Mouse (Mus musculus) heart, embryonic 15.5 days (tissue): ENCODE measurements around the gene Abcb5. TPM values are rescaled to one million over a fixed set of nuclear protein-coding genes. Genes with fewer than 3 reads are reported as not detected.
A peak's percentile ranks its signal among the peaks of the same experiment; 100 is the strongest.
"Not testable (repeated sequence)": the region's sequence is repeated elsewhere in the genome, so short reads cannot be mapped to it uniquely, and the experiment has no call there.

ENCODE experiments used
- ATAC-seq: fragments of 200-750 bp; cut with Nextera tagmentation; replicated peaks from 2 replicates; pipeline ENCODE4 v1.8.0; 2017; ENCODE audit warnings: low read depth, moderate TSS enrichment; ENCODE audit not compliant: insufficient number of reproducible peaks, insufficient read depth, low FRiP score
- H3K27ac ChIP-seq: fragments of 300-500 bp; sonication (generic); 2 replicates; pipeline ENCODE4 v1.5.1; 2015; ENCODE audit warnings: mild to moderate bottlenecking, inconsistent platforms
- H3K27me3 ChIP-seq: fragments of 300-500 bp; sonication (generic); 2 replicates; pipeline ENCODE4 v1.6.1; 2015; ENCODE audit warnings: inconsistent platforms
- H3K36me3 ChIP-seq: fragments of 300-500 bp; sonication (generic); 2 replicates; pipeline ENCODE4 v1.6.1; 2015; ENCODE audit warnings: mild to moderate bottlenecking, inconsistent platforms
- H3K4me1 ChIP-seq: fragments of 300-500 bp; sonication (generic); replicated peaks from 2 replicates; pipeline ENCODE4 v1.6.1; 2015; ENCODE audit warnings: inconsistent platforms
- H3K4me2 ChIP-seq: fragments of 300-500 bp; sonication (generic); 2 replicates; pipeline ENCODE4 v1.6.1; 2015; ENCODE audit warnings: inconsistent platforms, mild to moderate bottlenecking, moderate library complexity
- H3K4me3 ChIP-seq: fragments of 300-500 bp; sonication (generic); 2 replicates; pipeline ENCODE4 v1.5.1; 2015; ENCODE audit warnings: mild to moderate bottlenecking, inconsistent platforms
- H3K9ac ChIP-seq: fragments of 300-500 bp; sonication (generic); 2 replicates; pipeline ENCODE4 v1.6.1; 2015; ENCODE audit warnings: mild to moderate bottlenecking, inconsistent platforms
- H3K9me3 ChIP-seq: fragments of 300-500 bp; sonication (generic); replicated peaks from 2 replicates; pipeline ENCODE4 v1.6.1; 2016; ENCODE audit warnings: inconsistent platforms
- WGBS: fragments of 180-500 bp; shearing (Covaris S2); methylation state at CpG from one replicate; pipeline ENCODE4 v1.1.7; 2015; ENCODE audit warnings: mixed read lengths; 5-methylcytosine and 5-hydroxymethylcytosine counted together
- polyA plus RNA-seq: library from polyadenylated mRNA; unstranded; fragments of >200 nt; fragmentation: Nextera tagmentation; extraction: Ambion mirVana; gene quantifications from 2 replicates; pipeline ENCODE4 v1.2.1, GENCODE M21; 2015

Gene Abcb5
- not detected in 2 replicates for polyA plus RNA-seq

DNA sequence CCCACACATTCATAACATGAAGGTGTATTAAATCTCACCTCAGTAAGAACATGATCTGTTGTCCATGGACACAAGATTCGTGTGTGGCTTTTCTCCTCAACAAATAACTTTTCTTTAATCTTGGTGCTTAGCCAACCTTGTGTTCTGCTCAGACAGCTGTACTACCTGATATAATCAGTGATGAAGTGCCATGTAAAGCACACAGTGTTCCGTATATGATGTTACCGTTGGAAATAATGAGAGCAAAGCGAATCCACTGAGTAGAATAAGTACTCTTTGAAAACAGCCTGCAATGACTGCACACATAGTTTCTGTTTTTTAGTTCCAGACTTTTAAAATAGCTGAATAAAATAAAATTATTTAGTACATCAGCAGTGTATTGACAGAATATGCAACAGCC is at the start of gene Abcb5:
TSS of gene Abcb5 (minus strand) at position 101 of the 400 bp plus-strand sequence.
- no peaks in the 10 kb centered on the region for H3K9me3 ChIP-seq
- no peak within 1 kb of the TSS for H3K4me2 ChIP-seq
- no peak for ATAC-seq
- H3K27ac ChIP-seq, result no peak within 1 kb of the TSS
- H3K27me3 ChIP-seq, result no peaks in the 10 kb centered on the region
- H3K4me3 ChIP-seq, result no peak within 1 kb of the TSS
- H3K4me1 ChIP-seq, result no peaks in the 10 kb centered on the region
- WGBS, result 60% methylated on average over 4 of the region's 4 CpGs
- H3K36me3 ChIP-seq, result no peaks in the 10 kb centered on the region
- H3K9ac ChIP-seq, result no peak within 1 kb of the TSS

DNA sequence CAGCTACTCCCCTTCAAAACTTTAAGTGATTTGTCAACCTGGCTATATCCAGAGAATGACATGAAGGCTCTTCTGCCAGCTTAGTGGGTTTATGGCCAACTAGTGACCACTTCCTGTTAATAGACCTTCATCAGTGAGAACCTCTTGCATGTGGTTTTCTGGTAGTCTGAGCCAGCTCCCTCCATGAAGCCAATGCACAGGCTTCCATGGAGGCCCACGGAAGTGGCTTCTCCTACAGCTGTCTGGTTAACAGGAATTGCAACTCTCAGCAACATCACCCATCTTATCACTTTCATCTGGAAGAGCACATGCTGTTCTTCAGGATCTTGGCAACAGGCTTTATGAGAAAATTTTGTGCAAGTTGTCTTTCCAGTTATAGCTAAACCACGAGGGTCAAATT is 33.0 kb upstream of the Abcb5 start:
- no peak for ATAC-seq
- Histone ChIP-seq H3K27me3 (no peaks in the 10 kb centered on the region), H3K9ac (no peak overlapping the region), H3K9me3 (no peaks in the 10 kb centered on the region), H3K36me3 (no peaks in the 10 kb centered on the region), H3K27ac (no peak overlapping the region), H3K4me2 (no peak overlapping the region), H3K4me3 (no peak overlapping the region), H3K4me1 (no peaks in the 10 kb centered on the region)
- WGBS, result 60% methylated on average over 2 of the region's 2 CpGs

DNA sequence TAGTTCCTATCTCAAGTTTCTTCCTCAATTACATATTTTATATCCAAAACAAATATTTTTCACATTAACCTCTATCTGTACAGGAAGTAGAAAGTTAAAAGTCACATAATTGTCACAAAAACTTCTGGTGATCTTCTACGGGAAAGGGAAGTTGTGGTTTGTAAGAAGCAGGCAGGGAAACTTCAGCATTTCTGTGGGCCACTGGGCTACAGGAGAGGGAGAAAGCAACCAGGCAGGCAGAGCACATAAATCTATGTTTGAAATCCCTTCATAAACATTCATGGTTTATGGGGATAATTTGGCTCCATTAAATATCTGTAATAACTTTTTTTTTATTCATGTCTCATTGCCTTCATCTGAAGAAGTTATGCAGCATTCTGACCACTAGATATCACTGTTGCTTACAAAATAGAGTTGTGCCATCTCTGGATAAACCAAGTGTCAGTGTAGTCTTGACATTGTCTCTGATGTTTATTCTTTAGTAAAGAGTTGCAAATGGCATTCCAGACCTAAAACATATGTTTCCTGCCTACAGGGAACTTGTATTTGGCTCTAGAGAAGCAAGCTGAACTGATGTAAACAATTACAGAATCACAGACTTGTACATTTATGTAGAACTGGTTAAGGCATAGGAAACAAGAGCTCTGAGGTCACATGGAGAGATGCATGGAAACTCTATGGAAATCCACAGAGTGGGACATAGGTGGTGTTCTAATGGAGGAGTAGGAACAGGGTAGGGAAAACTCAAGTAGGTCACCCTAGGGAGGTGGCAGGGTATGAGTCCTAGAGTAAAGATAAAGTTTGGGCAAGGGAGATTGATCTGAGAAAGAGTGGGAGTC is 28.3 kb upstream of the Abcb5 start:
- Histone ChIP-seq H3K27me3 (no peaks in the 10 kb centered on the region), H3K27ac (no peak overlapping the region), H3K9ac (no peak overlapping the region), H3K4me3 (no peak overlapping the region), H3K36me3 (no peaks in the 10 kb centered on the region), H3K4me1 (no peaks in the 10 kb centered on the region), H3K9me3 (no peaks in the 10 kb centered on the region), H3K4me2 (no peak overlapping the region)
- whole genome bisulfite sequencing, result 60% methylated on average over 1 of the region's 1 CpGs
- ATAC-seq, result no peak

DNA sequence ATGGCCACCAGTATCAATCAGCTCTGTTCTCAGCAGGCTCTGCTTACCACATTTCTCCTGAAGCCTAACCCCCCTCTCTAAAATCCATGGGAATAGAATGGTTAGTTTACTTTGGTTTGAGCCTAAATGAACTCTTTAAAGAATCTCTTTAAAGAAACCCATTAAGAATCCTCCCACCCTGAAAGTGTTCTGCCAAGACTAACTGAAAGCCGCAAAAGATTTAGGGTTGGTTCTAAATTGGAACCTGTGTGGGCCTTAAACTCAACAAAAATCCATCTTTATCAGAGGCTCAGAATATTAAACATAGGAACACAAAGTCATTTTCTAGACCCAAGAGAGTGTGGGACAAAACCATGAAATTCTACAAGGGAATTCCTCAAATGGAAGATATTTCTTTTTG is 18.6 kb upstream of the Abcb5 start:
- Histone ChIP-seq H3K9ac (no peak overlapping the region), H3K9me3 (no peaks in the 10 kb centered on the region), H3K27ac (no peak overlapping the region), H3K4me2 (no peak overlapping the region), H3K4me1 (no peaks in the 10 kb centered on the region), H3K4me3 (no peak overlapping the region), H3K27me3 (no peaks in the 10 kb centered on the region), H3K36me3 (no peaks in the 10 kb centered on the region)
- no peak for ATAC-seq
- WGBS, result 65% methylated on average over 1 of the region's 1 CpGs

DNA sequence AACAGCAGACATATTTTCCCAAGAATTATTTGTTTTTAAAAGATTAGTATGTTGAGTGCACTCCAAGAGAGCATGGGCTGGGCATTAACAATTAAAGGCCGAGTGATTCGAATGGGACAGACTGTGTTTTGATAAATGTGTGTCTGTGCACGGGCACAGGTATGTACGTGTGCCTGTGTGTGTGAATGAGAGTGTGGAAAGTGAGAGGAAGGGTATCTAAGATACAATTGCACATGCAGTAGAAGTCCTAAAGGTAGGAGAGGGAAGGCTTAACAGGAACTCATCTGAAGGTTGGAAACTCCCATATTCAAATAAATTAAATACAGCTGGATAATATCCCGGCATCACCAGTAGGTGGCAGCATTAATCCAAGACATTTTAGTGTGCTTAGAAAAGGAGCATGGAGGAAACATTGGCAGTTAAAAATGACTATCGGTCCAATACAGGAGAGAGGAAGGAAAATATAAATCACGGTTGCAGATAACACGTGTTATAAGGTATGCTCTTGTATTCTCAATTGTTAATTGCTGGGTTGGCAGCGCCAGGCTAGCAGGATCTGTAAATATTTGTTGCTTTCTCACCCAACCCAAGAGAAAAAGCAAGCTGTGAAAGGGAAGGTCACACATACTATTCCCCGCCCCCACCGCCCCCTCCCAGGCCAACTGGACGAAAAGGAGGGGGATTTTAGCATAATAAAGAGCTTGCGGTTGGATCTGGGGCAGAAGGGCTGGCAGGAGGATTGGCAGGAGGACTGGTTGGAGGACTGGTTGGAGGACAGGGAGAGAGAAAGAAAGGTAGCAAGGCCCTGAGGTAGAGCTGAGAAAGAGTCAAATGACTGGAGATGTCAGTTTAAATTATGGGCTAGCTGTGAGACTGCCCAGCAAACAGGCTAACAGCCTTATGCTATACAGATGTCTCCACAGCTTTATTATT is 35.6 kb downstream of the Abcb5 start:
- WGBS, result 22% methylated on average over 13 of the region's 13 CpGs
- H3K36me3 ChIP-seq, result no peaks in the 10 kb centered on the region
- H3K9ac ChIP-seq, result no peak overlapping the region
- ATAC-seq, result no peak
- no peak overlapping the region for H3K27ac ChIP-seq
- H3K4me3 ChIP-seq, result no peak overlapping the region
- no peaks in the 10 kb centered on the region for H3K27me3 ChIP-seq
- H3K4me1 ChIP-seq, result 0 out of 2 replicates have a peak, but pooled peaks cover 6% of the 10 kb centered on the region
- H3K9me3 ChIP-seq, result no peaks in the 10 kb centered on the region
- peak overlapping the region; percentile 37 for H3K4me2 ChIP-seq

DNA sequence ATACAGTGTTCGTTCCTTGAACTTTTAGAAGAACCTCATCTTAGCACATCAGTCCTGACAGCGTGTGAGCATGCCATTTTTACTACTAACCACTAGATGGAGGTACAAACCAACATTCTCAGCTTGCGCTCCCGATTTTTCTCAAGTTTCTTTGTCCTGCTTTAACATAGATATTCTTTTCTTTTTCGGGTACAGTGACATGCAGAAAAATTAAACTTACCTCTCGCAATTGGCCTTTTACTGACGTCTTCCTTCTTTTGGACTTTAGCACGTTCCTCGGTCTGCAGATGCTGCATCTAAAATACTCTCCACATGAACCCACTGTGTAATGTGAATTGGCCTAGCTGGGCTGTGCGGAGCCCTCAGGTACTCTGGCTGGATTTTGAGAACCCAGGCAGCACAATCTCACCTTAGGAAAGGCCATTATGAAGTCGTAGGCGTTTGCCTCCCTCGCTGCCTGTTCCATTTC is 39.4 kb downstream of the Abcb5 start:
- peak overlapping the region; percentile 46 for H3K4me2 ChIP-seq
- H3K36me3 ChIP-seq, result no peaks in the 10 kb centered on the region
- 0 out of 2 replicates have a peak, but pooled peaks cover 6% of the 10 kb centered on the region for H3K4me1 ChIP-seq
- no peaks in the 10 kb centered on the region for H3K9me3 ChIP-seq
- H3K9ac ChIP-seq, result no peak overlapping the region
- no peaks in the 10 kb centered on the region for H3K27me3 ChIP-seq
- H3K4me3 ChIP-seq, result 0 out of 2 replicates have a peak overlapping the region, but pooled peaks have one; percentile 23
- H3K27ac ChIP-seq, result no peak overlapping the region
- 18% methylated on average over 13 of the region's 13 CpGs for WGBS
- no peak for ATAC-seq

DNA sequence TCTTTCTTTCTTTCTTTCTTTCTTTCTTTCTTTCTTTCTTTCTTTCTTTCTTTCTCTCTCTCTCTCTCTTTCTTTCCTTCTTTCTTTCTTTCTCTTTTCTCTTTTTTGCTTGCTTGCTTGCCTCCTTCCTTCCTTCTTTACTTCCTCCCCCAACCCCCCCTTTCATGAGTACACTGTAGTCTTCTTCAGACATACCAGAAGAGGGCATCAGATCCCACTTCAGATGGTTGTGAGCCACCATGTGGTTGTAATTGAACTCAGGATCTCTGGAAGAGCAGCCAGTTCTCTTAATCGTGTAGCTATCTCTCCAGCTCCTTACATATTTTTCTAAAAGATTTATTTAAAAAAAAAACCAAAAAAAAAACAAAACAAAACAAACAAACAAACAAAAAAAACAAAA is 42.3 kb downstream of the Abcb5 start:
- not testable (repeated sequence) for H3K27me3 ChIP-seq, H3K4me2 ChIP-seq, H3K9ac ChIP-seq, H3K4me1 ChIP-seq, H3K27ac ChIP-seq, H3K4me3 ChIP-seq, H3K36me3 ChIP-seq, H3K9me3 ChIP-seq, ATAC-seq
- 34% methylated on average over 1 of the region's 1 CpGs for WGBS

DNA sequence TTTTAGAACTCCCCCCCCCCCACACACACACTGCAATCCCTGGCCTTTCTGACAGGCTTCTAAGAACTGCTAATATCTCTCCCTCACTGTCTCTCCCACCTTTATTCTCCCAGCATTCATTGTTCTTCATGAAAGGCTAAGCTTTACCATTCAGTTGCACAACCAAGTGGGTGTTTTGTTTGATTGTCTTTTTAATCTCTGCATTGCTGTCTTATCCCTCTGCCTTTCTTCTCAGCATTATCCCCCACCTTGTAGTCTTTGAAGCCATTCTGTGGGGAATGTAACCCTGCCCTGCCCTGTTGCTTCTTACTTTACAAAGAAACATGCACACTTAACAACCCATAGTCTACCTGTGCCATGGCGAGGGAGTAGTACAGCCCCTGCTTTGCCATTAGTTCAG is 48.5 kb downstream of the Abcb5 start:
- no peak overlapping the region for H3K4me3 ChIP-seq
- no peaks in the 10 kb centered on the region for H3K9me3 ChIP-seq
- no peak for ATAC-seq
- WGBS, result 67% methylated on average over 1 of the region's 1 CpGs
- no peak overlapping the region for H3K4me2 ChIP-seq
- no peaks in the 10 kb centered on the region for H3K36me3 ChIP-seq
- no peaks in the 10 kb centered on the region for H3K4me1 ChIP-seq
- no peak overlapping the region for H3K27ac ChIP-seq
- H3K27me3 ChIP-seq, result no peaks in the 10 kb centered on the region
- no peak overlapping the region for H3K9ac ChIP-seq

DNA sequence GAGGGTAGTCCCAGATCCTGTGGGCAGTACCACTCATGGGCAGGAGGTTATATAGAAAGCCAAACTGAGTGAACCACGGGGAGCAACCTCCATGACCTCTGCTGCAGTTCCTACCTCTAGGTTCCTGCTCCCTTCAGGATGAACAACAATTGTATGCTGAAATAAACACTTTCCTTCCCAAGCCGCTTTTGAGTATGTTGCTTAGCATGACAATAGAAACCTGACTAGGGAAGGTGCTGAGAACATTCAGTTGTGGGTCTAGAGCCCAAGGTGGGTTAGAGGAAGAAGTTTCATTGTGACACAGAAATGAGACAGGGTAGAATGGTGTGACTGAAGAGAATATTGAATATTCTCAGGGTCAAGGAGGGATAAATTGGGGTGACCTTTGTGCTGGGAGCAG is 55.9 kb downstream of the Abcb5 start:
- Histone ChIP-seq H3K4me1 (no peaks in the 10 kb centered on the region), H3K9me3 (no peaks in the 10 kb centered on the region), H3K27ac (no peak overlapping the region), H3K4me3 (no peak overlapping the region), H3K27me3 (no peaks in the 10 kb centered on the region), H3K9ac (no peak overlapping the region), H3K36me3 (no peaks in the 10 kb centered on the region), H3K4me2 (no peak overlapping the region)
- ATAC-seq, result no peak
- WGBS, result 70% methylated on average over 2 of the region's 2 CpGs

DNA sequence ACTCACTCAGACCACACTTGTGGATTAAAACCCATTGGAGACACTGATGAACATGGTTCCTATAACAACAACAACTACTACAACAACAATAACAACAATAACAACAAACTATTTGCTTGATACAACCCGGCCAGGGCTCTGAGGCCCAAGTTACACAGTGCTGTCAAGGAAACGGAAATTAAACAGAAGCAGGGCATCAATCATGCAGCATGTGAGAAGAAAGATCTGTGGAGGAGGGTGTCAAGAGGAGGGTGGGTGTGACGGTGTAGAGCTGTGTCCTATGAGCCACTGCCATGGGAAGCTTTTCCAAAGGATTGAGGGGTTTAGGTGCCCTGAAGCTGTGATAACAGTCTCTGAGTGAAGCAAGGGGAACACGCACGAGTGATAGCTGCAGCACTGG is 64.0 kb downstream of the Abcb5 start:
- 39% methylated on average over 5 of the region's 5 CpGs for WGBS
- no peak for ATAC-seq
- no peaks in the 10 kb centered on the region for H3K36me3 ChIP-seq
- H3K4me2 ChIP-seq, result no peak overlapping the region
- H3K27me3 ChIP-seq, result no peaks in the 10 kb centered on the region
- H3K9me3 ChIP-seq, result no peaks in the 10 kb centered on the region
- H3K4me1 ChIP-seq, result no peaks in the 10 kb centered on the region
- H3K27ac ChIP-seq, result no peak overlapping the region
- no peak overlapping the region for H3K9ac ChIP-seq
- H3K4me3 ChIP-seq, result no peak overlapping the region

DNA sequence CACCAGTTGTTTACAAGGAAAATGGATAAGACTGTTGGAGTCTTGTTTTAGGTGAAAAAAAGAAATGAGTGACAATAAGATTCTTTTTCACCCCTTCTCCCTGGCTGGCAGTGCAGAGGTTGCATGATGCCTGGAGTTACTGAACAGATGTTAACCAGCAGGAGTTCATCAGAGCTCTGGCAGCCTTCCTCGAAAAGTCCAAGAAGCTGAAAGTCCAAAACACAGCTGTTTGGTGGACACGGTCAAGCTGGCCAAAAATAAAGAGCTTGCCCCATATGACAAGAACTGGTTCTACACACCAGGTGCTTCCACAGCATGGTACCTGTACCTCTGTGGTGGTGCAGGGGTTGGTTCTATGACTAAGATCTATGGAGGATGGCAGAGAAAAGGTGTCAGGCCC is 78.3 kb downstream of the Abcb5 start:
- H3K4me3 ChIP-seq, result no peak overlapping the region
- H3K27ac ChIP-seq, result no peak overlapping the region
- H3K4me2 ChIP-seq, result no peak overlapping the region
- no peak overlapping the region for H3K9ac ChIP-seq
- H3K36me3 ChIP-seq, result no peaks in the 10 kb centered on the region
- no peaks in the 10 kb centered on the region for H3K4me1 ChIP-seq
- no peaks in the 10 kb centered on the region for H3K27me3 ChIP-seq
- no peaks in the 10 kb centered on the region for H3K9me3 ChIP-seq
- no peak for ATAC-seq
- 68% methylated on average over 2 of the region's 2 CpGs for WGBS
